Comparison of ENCODE assay signal across 12 mouse cellular contexts in the genomic region with DNA sequence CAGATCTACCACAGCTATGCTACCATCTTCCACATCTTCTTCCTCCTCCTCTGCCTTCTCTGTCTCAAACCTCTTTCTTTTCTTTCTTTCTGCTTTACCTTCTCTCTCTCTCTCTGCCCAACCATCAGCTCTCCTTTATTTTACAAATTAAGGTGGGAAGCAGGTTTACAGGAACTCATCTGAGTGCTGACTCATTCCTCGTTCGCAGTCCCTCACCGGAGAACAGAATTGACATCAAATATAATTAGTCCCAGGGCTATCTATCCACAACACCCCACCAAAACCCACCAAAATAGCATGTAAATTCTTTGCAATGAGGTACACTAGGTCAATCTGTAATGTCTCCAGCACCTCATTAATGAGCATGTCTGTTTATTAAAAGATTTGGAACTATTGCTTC. TPM values are rescaled to one million over a fixed set of nuclear protein-coding genes. Genes with fewer than 3 reads are reported as not detected.
DNase-seq lines count a peak whose midpoint lies in the region; ATAC-seq and TF ChIP-seq lines count a peak whose summit lies in the region.
"Had no signal": no experiment of that assay in that cellular context is flagged by ENCODE, and none has a peak within 500 bp of the region (broad histone marks: within the 10 kb centered on the region; RNA-seq: fewer than 3 reads in every experiment).

No protein-coding gene starts in this region.

- no peak overlapping the region for H3K4me3 ChIP-seq in heart, postnatal 0 days (ENCODE audit: low read depth, low read length)
- H3K4me3 ChIP-seq in hindbrain, embryonic 16.5 days (ENCODE audit: low read length), result no peak overlapping the region
- no peak overlapping the region for H3K4me3 ChIP-seq in midbrain, embryonic 13.5 days (replicated peaks)
- H3K4me3 ChIP-seq: erythroblast, embryonic 14.5 days; myocyte had no signal

- 95% methylated on average over 3 of the region's 3 CpGs for WGBS in heart, postnatal 0 days
- WGBS in hindbrain, embryonic 16.5 days, result 59% methylated on average over 3 of the region's 3 CpGs
- 77% methylated on average over 3 of the region's 3 CpGs for WGBS in midbrain, embryonic 13.5 days

- H3K27ac ChIP-seq in heart, postnatal 0 days (ENCODE audit: low read depth), result no peak overlapping the region
- H3K27ac ChIP-seq in hindbrain, embryonic 16.5 days (ENCODE audit: low read depth, low read length), result no peak overlapping the region
- no peak overlapping the region for H3K27ac ChIP-seq in midbrain, embryonic 13.5 days

- intact Hi-C loops in heart, postnatal 14 days (cut with DNase I), result loop anchor here (10.0 kb wide), 1 partner anchor 453 kb away; the partner anchor contains the start of gene Pcnx4

- no peak overlapping the region for H3K9ac ChIP-seq in heart, postnatal 0 days (replicated peaks; ENCODE audit: low read depth, low read length)
- H3K9ac ChIP-seq in hindbrain, embryonic 16.5 days (ENCODE audit: low read depth, low read length), result no peak overlapping the region
- H3K9ac ChIP-seq in midbrain, embryonic 13.5 days (replicated peaks), result no peak overlapping the region

- no peaks in the 10 kb centered on the region for H3K36me3 ChIP-seq in heart, postnatal 0 days (replicated peaks; ENCODE audit: control insufficient read depth, insufficient read depth, low read length)
- H3K36me3 ChIP-seq in hindbrain, embryonic 16.5 days (ENCODE audit: control insufficient read depth, insufficient read depth, low read length), result no peaks in the 10 kb centered on the region
- H3K36me3 ChIP-seq in midbrain, embryonic 13.5 days, result no peaks in the 10 kb centered on the region

- peak overlapping the region; percentile 51 for H3K4me2 ChIP-seq in heart, postnatal 0 days (ENCODE audit: low read depth, low read length)
- H3K4me2 ChIP-seq in hindbrain, embryonic 16.5 days (ENCODE audit: low read length), result peak overlapping the region; percentile 46
- peak overlapping the region; percentile 37 for H3K4me2 ChIP-seq in midbrain, embryonic 13.5 days (replicated peaks)

- H3K9me3 ChIP-seq in heart, postnatal 0 days (replicated peaks; ENCODE audit: control insufficient read depth, low read length), result no peaks in the 10 kb centered on the region
- H3K9me3 ChIP-seq in hindbrain, embryonic 16.5 days (ENCODE audit: control insufficient read depth, low read length), result no peaks in the 10 kb centered on the region
- H3K9me3 ChIP-seq in midbrain, embryonic 13.5 days, result no peaks in the 10 kb centered on the region

- DNase-seq in heart, postnatal 0 days (ENCODE audit: low spot score), result no peak
- DNase-seq in heart, postnatal 14 days, result no peak
- DNase-seq in R1 (ENCODE audit: low read depth, low spot score), result peak; percentile 51
- DNase-seq in gastrocnemius, postnatal 4 days (ENCODE audit: low spot score in 2 of 2), result no peak
- DNase-seq in adrenal gland, postnatal 10 days, result no peak
- DNase-seq: thymus, postnatal 14 days had no signal

- H3K27me3 ChIP-seq in heart, postnatal 0 days (ENCODE audit: control insufficient read depth, insufficient read depth, low read length), result no peaks in the 10 kb centered on the region
- H3K27me3 ChIP-seq in hindbrain, embryonic 16.5 days (replicated peaks; ENCODE audit: control insufficient read depth, insufficient read depth, low read length), result no peaks in the 10 kb centered on the region
- no peaks in the 10 kb centered on the region for H3K27me3 ChIP-seq in midbrain, embryonic 13.5 days

- ATAC-seq in heart, postnatal 0 days (ENCODE audit: insufficient read depth, low read depth), result no peak
- no peak for ATAC-seq in hindbrain, embryonic 16.5 days
- no peak for ATAC-seq in midbrain, embryonic 13.5 days
- no peak for ATAC-seq in granulocyte monocyte progenitor cell, adult 5-6 weeks (replicated peaks; ENCODE audit: poor library complexity, severe bottlenecking)

- H3K4me1 ChIP-seq in heart, postnatal 0 days (ENCODE audit: control insufficient read depth, insufficient read depth), result peaks cover 4% of the 10 kb centered on the region; the same call in 1 of the 2 replicates
- H3K4me1 ChIP-seq in hindbrain, embryonic 16.5 days (ENCODE audit: control insufficient read depth, insufficient read depth, low read depth, low read length), result peaks cover 10% of the 10 kb centered on the region
- H3K4me1 ChIP-seq in midbrain, embryonic 13.5 days (replicated peaks), result peaks cover 25% of the 10 kb centered on the region

- TF ChIP-seq CTCF in heart, postnatal 0 days (IDR thresholded peaks at IDR 0.05; ENCODE audit: low read depth), result no peak

- TF ChIP-seq EP300 in heart, postnatal 0 days (IDR thresholded peaks at IDR 0.05; ENCODE audit: low read depth), result no peak

RNA-seq across cellular contexts. Expression of gene L3hypdh, which starts 3.3 kb away (rescaled TPM):
- total RNA-seq in heart, postnatal 0 days (2014; rRNA removed; ENCODE audit: low replicate concordance), result 15.7 and 19.1 TPM in 2 replicates
- 18.0 and 19.8 TPM in 2 replicates for polyA plus RNA-seq in heart, postnatal 0 days (2015; fragmentation: Nextera tagmentation; extraction: Ambion mirVana)
- 1 to 10 TPM; 8.3 to 8.6 TPM for total RNA-seq in heart, postnatal 14 days (2021)
- polyA plus RNA-seq in hindbrain, embryonic 16.5 days (2015; fragmentation: Nextera tagmentation; extraction: Ambion mirVana), result 11.7 and 12.9 TPM in 2 replicates
- 8.5 and 10.6 TPM in 2 replicates for polyA plus RNA-seq in midbrain, embryonic 13.5 days (2015; fragmentation: Nextera tagmentation; extraction: Ambion mirVana)
- 1 to 10 TPM; 6.8 to 9.1 TPM for total RNA-seq in gastrocnemius, postnatal 4 days (2021)
- 10 to 100 TPM; 31.0 to 37.3 TPM for total RNA-seq in adrenal gland, postnatal 10 days (2021)
- total RNA-seq in granulocyte monocyte progenitor cell, adult 5-6 weeks (2014; fragmentation: Nextera tagmentation), result 0.90 and 1.8 TPM in 2 replicates
- total RNA-seq in granulocyte monocyte progenitor cell, adult 5-6 weeks (2017), result 0.67 and 0.73 TPM in 2 replicates
- polyA plus RNA-seq: erythroblast, embryonic 14.5 days had no signal

RNA-seq across cellular contexts. Expression of gene Jkamp, which starts 3.4 kb away (rescaled TPM):
- 47.9 and 78.1 TPM in 2 replicates for total RNA-seq in heart, postnatal 0 days (2014; rRNA removed; ENCODE audit: low replicate concordance)
- 74.9 and 75.6 TPM in 2 replicates for polyA plus RNA-seq in heart, postnatal 0 days (2015; fragmentation: Nextera tagmentation; extraction: Ambion mirVana)
- total RNA-seq in heart, postnatal 14 days (2021), result 10 to 100 TPM; 24.5 to 26.4 TPM
- 129 TPM in 2 replicates for polyA plus RNA-seq in hindbrain, embryonic 16.5 days (2015; fragmentation: Nextera tagmentation; extraction: Ambion mirVana)
- 129 and 136 TPM in 2 replicates for polyA plus RNA-seq in midbrain, embryonic 13.5 days (2015; fragmentation: Nextera tagmentation; extraction: Ambion mirVana)
- 10 to 100 TPM; 20.8 to 23.1 TPM for total RNA-seq in gastrocnemius, postnatal 4 days (2021)
- total RNA-seq in adrenal gland, postnatal 10 days (2021), result 10 to 100 TPM; 39.6 to 42.9 TPM
- total RNA-seq in granulocyte monocyte progenitor cell, adult 5-6 weeks (2014; fragmentation: Nextera tagmentation), result 20.8 and 30.2 TPM in 2 replicates
- 23.1 TPM in 2 replicates for total RNA-seq in granulocyte monocyte progenitor cell, adult 5-6 weeks (2017)

RNA-seq across cellular contexts. Expression of gene Gpr135, which starts 11.0 kb away (rescaled TPM):
- total RNA-seq in heart, postnatal 0 days (2014; rRNA removed; ENCODE audit: low replicate concordance), result 0.39 TPM in 1 of 2 replicates, not detected in the other
- polyA plus RNA-seq in heart, postnatal 0 days (2015; fragmentation: Nextera tagmentation; extraction: Ambion mirVana), result 0.27 and 0.37 TPM in 2 replicates
- under 1 TPM; 0.48 to 0.61 TPM for total RNA-seq in heart, postnatal 14 days (2021)
- 6.9 and 7.8 TPM in 2 replicates for polyA plus RNA-seq in hindbrain, embryonic 16.5 days (2015; fragmentation: Nextera tagmentation; extraction: Ambion mirVana)
- 2.5 and 2.6 TPM in 2 replicates for polyA plus RNA-seq in midbrain, embryonic 13.5 days (2015; fragmentation: Nextera tagmentation; extraction: Ambion mirVana)
- 1 to 10 TPM; 1.1 to 1.3 TPM for total RNA-seq in gastrocnemius, postnatal 4 days (2021)
- total RNA-seq in adrenal gland, postnatal 10 days (2021), result 1 to 10 TPM; 4.5 to 4.8 TPM
- not detected in 2 replicates for total RNA-seq in granulocyte monocyte progenitor cell, adult 5-6 weeks (2014; fragmentation: Nextera tagmentation)
- total RNA-seq in granulocyte monocyte progenitor cell, adult 5-6 weeks (2017), result 0.21 TPM in 1 of 2 replicates, not detected in the other
- total RNA-seq: hematopoietic stem cell, adult 5-6 weeks had no signal
- polyA plus RNA-seq: erythroblast, embryonic 14.5 days had no signal
